Mouse (Mus musculus) hindbrain, embryonic 16.5 days (tissue): ENCODE data around the gene Nfatc2. TPM values are rescaled to one million over a fixed set of nuclear protein-coding genes. Genes with fewer than 3 reads are reported as not detected.

Experiments
- ATAC-seq: fragments of 200-750 bp; cut with Nextera tagmentation; 2 replicates; pipeline ENCODE4 v1.8.0; 2017; ENCODE audit warnings: moderate TSS enrichment, moderate library complexity
- H3K27ac ChIP-seq: fragments of 300-500 bp; sonication (generic); 2 replicates; pipeline ENCODE4 v1.5.1; 2014; ENCODE audit warnings: low read depth, mild to moderate bottlenecking, control low read depth, low read length, moderate library complexity
- H3K27me3 ChIP-seq: fragments of 300-500 bp; sonication (generic); replicated peaks from 2 replicates; pipeline ENCODE4 v1.6.1; 2014; ENCODE audit warnings: low read length; ENCODE audit not compliant: control insufficient read depth, insufficient read depth
- H3K36me3 ChIP-seq: fragments of 300-500 bp; sonication (generic); 2 replicates; pipeline ENCODE4 v1.6.1; 2014; ENCODE audit warnings: mild to moderate bottlenecking, low read length, moderate library complexity, mixed read lengths; ENCODE audit not compliant: control insufficient read depth, insufficient read depth
- H3K4me1 ChIP-seq: fragments of 300-500 bp; sonication (generic); 2 replicates; pipeline ENCODE4 v1.6.1; 2014; ENCODE audit warnings: low read depth, low read length; ENCODE audit not compliant: control insufficient read depth, insufficient read depth
- H3K4me2 ChIP-seq: fragments of 300-500 bp; sonication (generic); 2 replicates; pipeline ENCODE4 v1.6.1; 2014; ENCODE audit warnings: mild to moderate bottlenecking, low read length, control low read depth, moderate library complexity
- H3K4me3 ChIP-seq: fragments of 300-500 bp; sonication (generic); 2 replicates; pipeline ENCODE4 v1.5.1; 2014; ENCODE audit warnings: mild to moderate bottlenecking, low read length, control low read depth, moderate library complexity
- H3K9ac ChIP-seq: fragments of 300-500 bp; sonication (generic); 2 replicates; pipeline ENCODE4 v1.6.1; 2014; ENCODE audit warnings: low read depth, mild to moderate bottlenecking, control low read depth, low read length, moderate library complexity
- H3K9me3 ChIP-seq: fragments of 300-500 bp; sonication (generic); 2 replicates; pipeline ENCODE4 v1.6.1; 2014; ENCODE audit warnings: mild to moderate bottlenecking, low read length, moderate library complexity; ENCODE audit not compliant: control insufficient read depth
- WGBS: fragments of 180-500 bp; shearing (Covaris S2); extraction: QIAGEN DNeasy Blood & Tissue Kit; methylation state at CpG from one replicate; pipeline ENCODE4 v1.1.7; 2014; 5-methylcytosine and 5-hydroxymethylcytosine counted together
- polyA plus RNA-seq: library from polyadenylated mRNA; unstranded; fragments of >200 nt; fragmentation: Nextera tagmentation; extraction: Ambion mirVana; gene quantifications from 2 replicates; pipeline ENCODE4 v1.2.1, GENCODE M21; 2015

Nfatc2 gene
- polyA plus RNA-seq, 1 experiment from 2014 or later, result 6.2 TPM

- H3K4me2 ChIP-seq, result no peak overlapping the region
- ATAC-seq, result peak; percentile 59
- peaks cover 10% of the 10 kb centered on the region for H3K4me1 ChIP-seq
- no peaks in the 10 kb centered on the region; the same call in 1 of the 2 replicates for H3K36me3 ChIP-seq
- no peak overlapping the region for H3K4me3 ChIP-seq
- H3K9me3 ChIP-seq, result peaks cover 3% of the 10 kb centered on the region; the same call in 1 of the 2 replicates
- H3K27me3 ChIP-seq, result no peaks in the 10 kb centered on the region
- no peak overlapping the region for H3K9ac ChIP-seq
- no peak overlapping the region for H3K27ac ChIP-seq
- 18% methylated on average over 8 of the region's 8 CpGs for WGBS
These were observed 27.3 kb upstream of the Nfatc2 start for GRCm38 (mm10) chr2:168628787-168629186.

GRCm38 (mm10) chr2:168627829-168628770 is 26.6 kb upstream of the Nfatc2 start:
- ATAC-seq, result no peak
- 59% methylated on average over 20 of the region's 20 CpGs for WGBS

GRCm38 (mm10) chr2:168626385-168626784 is 24.9 kb upstream of the Nfatc2 start:
- Histone ChIP-seq H3K4me1 (peaks cover 10% of the 10 kb centered on the region), H3K9ac (no peak overlapping the region), H3K4me3 (no peak overlapping the region), H3K27me3 (no peaks in the 10 kb centered on the region), H3K4me2 (no peak overlapping the region), H3K9me3 (peaks cover 3% of the 10 kb centered on the region; the same call in 1 of the 2 replicates), H3K27ac (peak overlapping the region; percentile 45), H3K36me3 (no peaks in the 10 kb centered on the region)
- peak; percentile 55 for ATAC-seq
- 43% methylated on average over 9 of the region's 9 CpGs for WGBS

More at GRCm38 (mm10) chr2:168627829-168628770, 26.6 kb upstream of the Nfatc2 start:
- H3K4me3 ChIP-seq, result no peak overlapping the region
- H3K9me3 ChIP-seq, result peaks cover 3% of the 10 kb centered on the region; the same call in 1 of the 2 replicates
- no peak overlapping the region for H3K9ac ChIP-seq
- peaks cover 10% of the 10 kb centered on the region for H3K4me1 ChIP-seq
- H3K27ac ChIP-seq, result no peak overlapping the region
- H3K36me3 ChIP-seq, result no peaks in the 10 kb centered on the region
- H3K27me3 ChIP-seq, result no peaks in the 10 kb centered on the region
- no peak overlapping the region for H3K4me2 ChIP-seq

GRCm38 (mm10) chr2:168625091-168625490 is 23.6 kb upstream of the Nfatc2 start:
- H3K4me3 ChIP-seq, result no peak overlapping the region
- peaks cover 10% of the 10 kb centered on the region for H3K4me1 ChIP-seq
- H3K9ac ChIP-seq, result no peak overlapping the region
- WGBS, result 59% methylated on average over 4 of the region's 4 CpGs
- H3K4me2 ChIP-seq, result no peak overlapping the region
- H3K36me3 ChIP-seq, result no peaks in the 10 kb centered on the region
- ATAC-seq, result no peak
- peaks cover 3% of the 10 kb centered on the region; the same call in 1 of the 2 replicates for H3K9me3 ChIP-seq
- no peak overlapping the region for H3K27ac ChIP-seq
- no peaks in the 10 kb centered on the region for H3K27me3 ChIP-seq

GRCm38 (mm10) chr2:168621111-168621802 is 19.8 kb upstream of the Nfatc2 start:
- no peak overlapping the region for H3K4me2 ChIP-seq
- no peak overlapping the region for H3K27ac ChIP-seq
- H3K9ac ChIP-seq, result no peak overlapping the region
- peaks cover 3% of the 10 kb centered on the region for H3K4me1 ChIP-seq
- WGBS, result 75% methylated on average over 11 of the region's 11 CpGs
- H3K36me3 ChIP-seq, result no peaks in the 10 kb centered on the region
- peaks cover 3% of the 10 kb centered on the region; the same call in 1 of the 2 replicates for H3K9me3 ChIP-seq
- no peaks in the 10 kb centered on the region for H3K27me3 ChIP-seq
- no peak for ATAC-seq
- no peak overlapping the region for H3K4me3 ChIP-seq

- H3K36me3 ChIP-seq, result no peaks in the 10 kb centered on the region
- H3K27me3 ChIP-seq, result no peaks in the 10 kb centered on the region; the same call in 1 of the 2 replicates
- peaks cover 3% of the 10 kb centered on the region; the same call in 1 of the 2 replicates for H3K4me1 ChIP-seq
- no peak overlapping the region for H3K27ac ChIP-seq
- no peak overlapping the region for H3K4me2 ChIP-seq
- no peak overlapping the region for H3K4me3 ChIP-seq
- 73% methylated on average over 15 of the region's 15 CpGs for WGBS
- H3K9ac ChIP-seq, result no peak overlapping the region
- no peaks in the 10 kb centered on the region for H3K9me3 ChIP-seq
- ATAC-seq, result no peak
These were observed 16.8 kb upstream of the Nfatc2 start for GRCm38 (mm10) chr2:168618205-168618717.

GRCm38 (mm10) chr2:168615160-168615559 is 13.7 kb upstream of the Nfatc2 start:
- no peaks in the 10 kb centered on the region; the same call in 1 of the 2 replicates for H3K27me3 ChIP-seq
- H3K9ac ChIP-seq, result no peak overlapping the region
- no peak overlapping the region for H3K4me3 ChIP-seq
- no peak for ATAC-seq
- no peaks in the 10 kb centered on the region for H3K36me3 ChIP-seq
- no peaks in the 10 kb centered on the region for H3K9me3 ChIP-seq
- H3K27ac ChIP-seq, result no peak overlapping the region
- peaks cover 3% of the 10 kb centered on the region; the same call in 1 of the 2 replicates for H3K4me1 ChIP-seq
- 88% methylated on average over 3 of the region's 3 CpGs for WGBS
- no peak overlapping the region for H3K4me2 ChIP-seq

- WGBS, result 70% methylated on average over 18 of the region's 18 CpGs
- no peak overlapping the region for H3K4me3 ChIP-seq
- ATAC-seq, result no peak
These were observed 12.9 kb upstream of the Nfatc2 start for GRCm38 (mm10) chr2:168614170-168614872.

More at GRCm38 (mm10) chr2:168614170-168614872, 12.9 kb upstream of the Nfatc2 start:
- H3K4me1 ChIP-seq, result peaks cover 3% of the 10 kb centered on the region; the same call in 1 of the 2 replicates
- no peaks in the 10 kb centered on the region; the same call in 1 of the 2 replicates for H3K27me3 ChIP-seq
- no peak overlapping the region for H3K9ac ChIP-seq
- H3K36me3 ChIP-seq, result no peaks in the 10 kb centered on the region
- no peak overlapping the region for H3K27ac ChIP-seq
- H3K9me3 ChIP-seq, result no peaks in the 10 kb centered on the region
- H3K4me2 ChIP-seq, result no peak overlapping the region
